Mouse (Mus musculus): ENCODE results near the gene Vipr2. TPM values are rescaled to one million over a fixed set of nuclear protein-coding genes. Genes with fewer than 3 reads are reported as not detected.

Gene Vipr2
- polyA plus RNA-seq, 1 experiment, result 24.5 TPM

GRCm38 (mm10) chr12:116096361-116096904 lies 18.9 kb downstream of the Vipr2 start:
- DNase-seq (ENCODE audit: extremely low spot score in 1 of 2, low spot score in 1 of 2), result no peak

- no peak for DNase-seq (ENCODE audit: extremely low spot score in 1 of 2, low spot score in 1 of 2)
Measured at GRCm38 (mm10) chr12:116097166-116097565, 19.6 kb downstream of the Vipr2 start.

- no peak for DNase-seq (ENCODE audit: extremely low spot score in 1 of 2, low spot score in 1 of 2)
Measured at GRCm38 (mm10) chr12:116101945-116102344, 24.4 kb downstream of the Vipr2 start.

GRCm38 (mm10) chr12:116109451-116110353 lies 32.2 kb downstream of the Vipr2 start:
- peak in 1 of 2 experiments; percentile 5 for DNase-seq (ENCODE audit: extremely low spot score in 1 of 2, low spot score in 1 of 2)

GRCm38 (mm10) chr12:116111007-116111694 lies 33.6 kb downstream of the Vipr2 start:
- DNase-seq (ENCODE audit: extremely low spot score in 1 of 2, low spot score in 1 of 2), result no peak

- DNase-seq (ENCODE audit: extremely low spot score in 1 of 2, low spot score in 1 of 2), result no peak
Measured at GRCm38 (mm10) chr12:116115781-116116180, 38.3 kb downstream of the Vipr2 start.

GRCm38 (mm10) chr12:116116455-116116854 lies 38.9 kb downstream of the Vipr2 start:
- DNase-seq (ENCODE audit: extremely low spot score in 1 of 2, low spot score in 1 of 2), result no peak

- no peak for DNase-seq (ENCODE audit: extremely low spot score in 1 of 2, low spot score in 1 of 2)
Measured at GRCm38 (mm10) chr12:116117352-116117929, 39.9 kb downstream of the Vipr2 start.

GRCm38 (mm10) chr12:116119001-116119400 lies 41.5 kb downstream of the Vipr2 start:
- DNase-seq (ENCODE audit: extremely low spot score in 1 of 2, low spot score in 1 of 2), result no peak

GRCm38 (mm10) chr12:116123786-116124185 lies 46.3 kb downstream of the Vipr2 start:
- no peak for DNase-seq (ENCODE audit: extremely low spot score in 1 of 2, low spot score in 1 of 2)

- DNase-seq (ENCODE audit: extremely low spot score in 1 of 2, low spot score in 1 of 2), result no peak
Measured at GRCm38 (mm10) chr12:116130936-116131335, 53.4 kb downstream of the Vipr2 start.

GRCm38 (mm10) chr12:116132909-116133308 lies 55.4 kb downstream of the Vipr2 start:
- DNase-seq (ENCODE audit: extremely low spot score in 1 of 2, low spot score in 1 of 2), result no peak

- DNase-seq (ENCODE audit: extremely low spot score in 1 of 2, low spot score in 1 of 2), result peak in 1 of 2 experiments; percentile 4
Measured at GRCm38 (mm10) chr12:116135906-116136305, 58.4 kb downstream of the Vipr2 start.

GRCm38 (mm10) chr12:116138322-116139205 lies 61.0 kb downstream of the Vipr2 start:
- DNase-seq (ENCODE audit: extremely low spot score in 1 of 2, low spot score in 1 of 2), result no peak

- DNase-seq (ENCODE audit: extremely low spot score in 1 of 2, low spot score in 1 of 2), result no peak
Measured at GRCm38 (mm10) chr12:116140605-116141004, 63.1 kb downstream of the Vipr2 start.

GRCm38 (mm10) chr12:116141816-116142215 lies 64.3 kb downstream of the Vipr2 start:
- DNase-seq (ENCODE audit: extremely low spot score in 1 of 2, low spot score in 1 of 2), result no peak

- DNase-seq (ENCODE audit: extremely low spot score in 1 of 2, low spot score in 1 of 2), result no peak
Measured at GRCm38 (mm10) chr12:116142464-116142863, 64.9 kb downstream of the Vipr2 start.

- no peak for DNase-seq (ENCODE audit: extremely low spot score in 1 of 2, low spot score in 1 of 2)
Measured at GRCm38 (mm10) chr12:116145246-116145645, 67.7 kb downstream of the Vipr2 start.

- no peak for DNase-seq (ENCODE audit: extremely low spot score in 1 of 2, low spot score in 1 of 2)
Measured at GRCm38 (mm10) chr12:116145686-116146085, 68.2 kb downstream of the Vipr2 start.

All from frontal cortex, adult 2 months (tissue).